Mouse (Mus musculus): ENCODE measurements around the gene Ptcra.

GRCm38 (mm10) chr17:46728496-46728895 lies 35.0 kb downstream of the Ptcra start:
- TF ChIP-seq CTCF (conservative IDR thresholded peaks at IDR 0.05 in 1 of 2, IDR thresholded peaks at IDR 0.05 in 1 of 2; ENCODE audit: low read depth in 2 of 2, low read length in 2 of 2): no peak
- no peak for TF ChIP-seq POLR2A (IDR thresholded peaks at IDR 0.05; ENCODE audit: low read depth, low read length)
- no peak for TF ChIP-seq EP300 (IDR thresholded peaks at IDR 0.05; ENCODE audit: low read length)
- TF ChIP-seq CHD2 (IDR thresholded peaks at IDR 0.05; ENCODE audit: low read length): no peak
- TF ChIP-seq POLR2AphosphoS2 (IDR thresholded peaks at IDR 0.05; ENCODE audit: low read depth, low read length): no peak
- TF ChIP-seq MYC (IDR thresholded peaks at IDR 0.05; ENCODE audit: low read depth, low read length): no peak
- no peak for TF ChIP-seq JUN (IDR thresholded peaks at IDR 0.05; ENCODE audit: insufficient read depth, low read depth, low read length)
- no peak for TF ChIP-seq SIN3A (IDR thresholded peaks at IDR 0.05; ENCODE audit: low read length)
- TF ChIP-seq ZC3H11A (IDR thresholded peaks at IDR 0.05; ENCODE audit: low read depth, low read length): no peak
- TF ChIP-seq TBP (conservative IDR thresholded peaks at IDR 0.05; ENCODE audit: low read depth, low read length): no peak
- TF ChIP-seq UBTF (IDR thresholded peaks at IDR 0.05; ENCODE audit: low read depth, low read length): no peak
- TF ChIP-seq ETS1 (conservative IDR thresholded peaks at IDR 0.05; ENCODE audit: low read depth, low read length): no peak
- TF ChIP-seq IRF4 (IDR thresholded peaks at IDR 0.05; ENCODE audit: low read depth, low read length): no peak
